Mouse (Mus musculus) skeletal muscle tissue, adult 2 months (tissue): ENCODE results near the gene Hist1h2ad.
A peak's percentile ranks its signal among the peaks of the same experiment; 100 is the strongest.
"Not testable (repeated sequence)": the region's sequence is repeated elsewhere in the genome, so short reads cannot be mapped to it uniquely, and the experiment has no call there.

ENCODE experiments used
- DNase-seq: peaks from one replicate; pipeline ENCODE4 v3.0.0-alpha.2; 2012; ENCODE audit warnings: low read depth, low spot score

The Hist1h2ad gene

GRCm38 (mm10) chr13:23573898-23574524 is at the start of gene Hist1h2ad, which contains the start of gene Hist1h2bf:
Hist1h2ad (plus strand) TSS chr13:23574381.
Hist1h2bf (minus strand) TSS chr13:23574196.
- peak; percentile 91 for DNase-seq

- peak; percentile 62 for DNase-seq
Measured at GRCm38 (mm10) chr13:23524654-23525053, 49.5 kb upstream of the Hist1h2ad start.

- no peak for DNase-seq
Measured at GRCm38 (mm10) chr13:23525901-23526300, 48.3 kb upstream of the Hist1h2ad start.

GRCm38 (mm10) chr13:23526312-23526711 is 47.9 kb upstream of the Hist1h2ad start:
- peak; percentile 92 for DNase-seq

GRCm38 (mm10) chr13:23529005-23529404 is 45.2 kb upstream of the Hist1h2ad start:
- no peak for DNase-seq

GRCm38 (mm10) chr13:23529480-23530165 is 44.6 kb upstream of the Hist1h2ad start:
- no peak for DNase-seq

- peak; percentile 66 for DNase-seq
Measured at GRCm38 (mm10) chr13:23530181-23530900, 43.8 kb upstream of the Hist1h2ad start.

GRCm38 (mm10) chr13:23530901-23531875 is 43.0 kb upstream of the Hist1h2ad start, which contains the start of gene Hist1h4h:
Hist1h4h (plus strand) TSS chr13:23531050.
- DNase-seq: peak; percentile 97

GRCm38 (mm10) chr13:23532262-23533075 is 41.7 kb upstream of the Hist1h2ad start:
- no peak for DNase-seq

- DNase-seq: peak; percentile 52
Measured at GRCm38 (mm10) chr13:23533560-23534367, 40.4 kb upstream of the Hist1h2ad start, which contains the start of gene Hist1h2af. Hist1h2af (plus strand) TSS chr13:23533906.

- no peak for DNase-seq
Measured at GRCm38 (mm10) chr13:23534368-23535131, 39.6 kb upstream of the Hist1h2ad start.

- peak; percentile 89 for DNase-seq
Measured at GRCm38 (mm10) chr13:23535137-23536075, 38.8 kb upstream of the Hist1h2ad start, which contains the start of gene Hist1h3g. Hist1h3g (plus strand) TSS chr13:23535422.

GRCm38 (mm10) chr13:23536076-23536822 is 37.9 kb upstream of the Hist1h2ad start:
- DNase-seq: no peak

- no peak for DNase-seq
Measured at GRCm38 (mm10) chr13:23537006-23537710, 37.0 kb upstream of the Hist1h2ad start.

- no peak for DNase-seq
Measured at GRCm38 (mm10) chr13:23538249-23538648, 35.9 kb upstream of the Hist1h2ad start.

- not testable (repeated sequence) for DNase-seq
Measured at GRCm38 (mm10) chr13:23539821-23540220, 34.4 kb upstream of the Hist1h2ad start.
